Mouse (Mus musculus): ENCODE results near the gene Olfr1288. TPM values are rescaled to one million over a fixed set of nuclear protein-coding genes. Genes with fewer than 3 reads are reported as not detected.

Olfr1288 gene
- not detected in 2 replicates for polyA plus RNA-seq (2016; fragmentation: Nextera tagmentation; extraction: Ambion mirVana)

DNA sequence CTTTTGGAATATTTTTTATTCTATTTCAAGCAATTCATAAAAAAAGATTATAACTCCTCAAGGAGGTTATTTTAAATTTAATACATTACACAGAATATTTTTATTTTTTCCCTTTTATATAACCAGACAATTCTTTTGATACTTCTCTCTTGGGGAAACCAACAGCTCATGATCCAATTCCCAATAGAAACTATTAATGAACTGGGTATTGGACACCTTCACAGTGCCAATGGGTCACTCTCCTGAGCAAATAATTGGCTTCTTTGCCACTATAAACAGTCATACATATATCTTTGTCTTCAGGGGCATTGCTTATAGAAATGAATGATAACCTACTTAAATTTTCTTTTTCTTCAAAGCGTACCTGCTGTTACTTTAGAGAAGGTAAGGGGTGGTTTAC is at the start of gene Olfr1288:
Gene Olfr1288, plus strand, starts transcription at position 301 of the 400 bp plus-strand sequence.
- Histone ChIP-seq H3K36me3 (no peaks in the 10 kb centered on the region), H3K27me3 (ENCODE audit: low read depth, poor library complexity, severe bottlenecking) (no peaks in the 10 kb centered on the region), H3K9me3 (replicated peaks) (no peaks in the 10 kb centered on the region), H3K4me1 (no peaks in the 10 kb centered on the region), H3K27ac (no peak within 1 kb of the TSS), H3K4me3 (no peak within 1 kb of the TSS)
- 89% methylated on average over 1 of the region's 1 CpGs for WGBS
- DNase-seq (ENCODE audit: low spot score), result no peak

GRCm38 (mm10) chr2:111448842-111449241 is 25.1 kb upstream of the Olfr1288 start, which contains the start of gene Olfr1287:
Gene Olfr1287 (plus strand): TSS chr2:111449142.
- 78% methylated on average over 1 of the region's 1 CpGs for WGBS
- Histone ChIP-seq H3K27ac (no peak within 1 kb of the TSS), H3K4me1 (no peaks in the 10 kb centered on the region), H3K9me3 (replicated peaks) (no peaks in the 10 kb centered on the region), H3K4me3 (no peak within 1 kb of the TSS), H3K36me3 (no peaks in the 10 kb centered on the region), H3K27me3 (ENCODE audit: low read depth, poor library complexity, severe bottlenecking) (no peaks in the 10 kb centered on the region)
- DNase-seq (ENCODE audit: low spot score), result no peak

- 84% methylated on average over 1 of the region's 1 CpGs for WGBS
- Histone ChIP-seq H3K4me3 (no peak within 1 kb of the TSS), H3K27me3 (ENCODE audit: low read depth, poor library complexity, severe bottlenecking) (no peaks in the 10 kb centered on the region), H3K27ac (no peak within 1 kb of the TSS), H3K4me1 (no peaks in the 10 kb centered on the region), H3K9me3 (replicated peaks) (no peaks in the 10 kb centered on the region), H3K36me3 (no peaks in the 10 kb centered on the region)
- DNase-seq (ENCODE audit: low spot score), result no peak
Observed at GRCm38 (mm10) chr2:111480519-111480918, 6.6 kb downstream of the Olfr1288 start, which contains the start of gene Olfr1289. Gene Olfr1289 (plus strand): TSS chr2:111480819.

DNA sequence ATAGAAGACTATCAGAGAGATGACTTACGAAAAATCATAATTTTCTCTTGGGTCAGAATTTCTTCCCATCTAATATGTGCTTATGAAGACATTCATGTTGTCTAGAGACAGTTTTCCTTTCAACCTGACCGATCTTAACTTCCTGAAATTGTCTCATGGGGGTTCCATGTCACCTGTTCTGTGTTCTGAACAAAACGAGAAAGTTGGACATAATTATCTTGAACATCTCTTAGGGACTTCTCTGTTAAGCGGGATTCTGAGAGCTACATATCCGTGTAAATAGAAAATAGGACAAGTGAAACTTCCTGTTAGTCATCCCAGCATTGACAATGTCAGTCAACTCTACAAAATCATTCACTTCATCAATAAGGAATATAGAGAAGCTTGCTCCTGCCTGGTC is 19.8 kb downstream of the Olfr1288 start, which contains the start of gene Olfr1290:
Gene Olfr1290, minus strand, starts transcription at position 101 of the 400 bp plus-strand sequence.
- H3K27ac ChIP-seq, result no peak within 1 kb of the TSS
- H3K27me3 ChIP-seq (ENCODE audit: low read depth, poor library complexity, severe bottlenecking), result no peaks in the 10 kb centered on the region
- no peak within 1 kb of the TSS for H3K4me3 ChIP-seq
- H3K9me3 ChIP-seq (replicated peaks), result no peaks in the 10 kb centered on the region
- no peak for DNase-seq (ENCODE audit: low spot score)
- no peaks in the 10 kb centered on the region for H3K36me3 ChIP-seq
- WGBS, result 80% methylated on average over 5 of the region's 5 CpGs
- H3K4me1 ChIP-seq, result no peaks in the 10 kb centered on the region

GRCm38 (mm10) chr2:111496880-111497279 is 23.0 kb downstream of the Olfr1288 start, which contains the start of gene Olfr1291-ps1:
Gene Olfr1291-ps1 (plus strand): TSS chr2:111497180.
- H3K4me1 ChIP-seq, result no peaks in the 10 kb centered on the region
- no peaks in the 10 kb centered on the region for H3K27me3 ChIP-seq (ENCODE audit: low read depth, poor library complexity, severe bottlenecking)
- no peak for DNase-seq (ENCODE audit: low spot score)
- no peak within 1 kb of the TSS for H3K27ac ChIP-seq
- no peak within 1 kb of the TSS for H3K4me3 ChIP-seq
- no peaks in the 10 kb centered on the region for H3K9me3 ChIP-seq (replicated peaks)
- no peaks in the 10 kb centered on the region for H3K36me3 ChIP-seq
- WGBS, result 95% methylated on average over 3 of the region's 3 CpGs

DNA sequence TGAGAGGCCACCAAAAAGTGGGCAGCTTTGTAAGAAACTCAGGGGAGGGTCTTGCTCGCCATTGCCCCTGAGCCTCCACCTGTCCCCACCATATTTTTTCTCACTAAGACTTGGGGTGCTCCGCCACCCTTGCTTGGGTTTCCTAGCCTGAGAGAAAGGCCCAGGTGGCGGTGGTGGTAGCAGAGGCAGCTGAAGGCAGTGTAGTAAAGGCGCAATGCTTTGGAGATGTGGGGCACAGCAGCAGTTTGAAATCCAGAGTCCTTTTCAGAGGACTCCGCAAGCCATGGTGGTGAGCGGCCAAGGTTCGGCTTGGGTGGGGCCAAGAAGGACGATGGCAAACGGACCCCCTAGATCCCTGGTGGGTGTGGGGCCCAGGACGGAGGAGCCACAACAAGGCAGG is 43.5 kb downstream of the Olfr1288 start:
- Histone ChIP-seq H3K36me3 (no peaks in the 10 kb centered on the region), H3K27me3 (ENCODE audit: low read depth, poor library complexity, severe bottlenecking) (no peaks in the 10 kb centered on the region), H3K27ac (no peak overlapping the region), H3K9me3 (replicated peaks) (0 out of 2 replicates have a peak, but pooled peaks cover 3% of the 10 kb centered on the region), H3K4me3 (no peak overlapping the region), H3K4me1 (no peaks in the 10 kb centered on the region)
- DNase-seq (ENCODE audit: low spot score), result no peak
- WGBS, result 91% methylated on average over 10 of the region's 10 CpGs

DNA sequence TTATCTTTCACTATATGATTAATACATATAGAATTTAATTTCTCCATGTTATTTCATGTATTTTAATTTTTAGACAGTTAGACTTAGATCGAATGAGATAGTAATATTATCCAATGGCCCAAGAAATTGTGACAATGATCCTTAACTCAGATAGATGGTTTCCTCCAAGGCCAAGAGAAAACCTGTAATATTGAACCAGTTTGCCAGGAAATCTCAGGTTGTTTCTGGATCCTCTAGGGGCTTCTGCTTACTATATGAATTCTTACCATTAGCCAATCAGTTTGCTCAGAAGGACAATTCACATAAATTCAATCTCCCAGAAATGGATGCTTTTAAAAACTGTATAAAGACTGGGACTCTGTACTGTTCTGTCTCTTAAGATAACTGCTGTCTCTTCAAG is 51.0 kb downstream of the Olfr1288 start, which contains the start of gene Olfr1293-ps:
Gene Olfr1293-ps, plus strand, starts transcription at position 301 of the 400 bp plus-strand sequence.
- DNase-seq (ENCODE audit: low spot score), result no peak
- WGBS, result 90% methylated on average over 1 of the region's 1 CpGs

More for the DNA sequence above, 51.0 kb downstream of the Olfr1288 start, which contains the start of gene Olfr1293-ps:
- Histone ChIP-seq H3K36me3 (no peaks in the 10 kb centered on the region), H3K4me3 (no peak within 1 kb of the TSS), H3K4me1 (no peaks in the 10 kb centered on the region), H3K27me3 (ENCODE audit: low read depth, poor library complexity, severe bottlenecking) (no peaks in the 10 kb centered on the region), H3K9me3 (replicated peaks) (0 out of 2 replicates have a peak, but pooled peaks cover 3% of the 10 kb centered on the region), H3K27ac (no peak within 1 kb of the TSS)

Other genes with a start within 250 kb of the Olfr1288 start
- not detected in 2 replicates for gene 4930430A15Rik, start 244.5 kb upstream of the Olfr1288 start, polyA plus RNA-seq (2016; fragmentation: Nextera tagmentation; extraction: Ambion mirVana)
- not detected in 2 replicates for gene Olfr1275, start 238.8 kb upstream of the Olfr1288 start, polyA plus RNA-seq (2016; fragmentation: Nextera tagmentation; extraction: Ambion mirVana)
- not detected in 2 replicates for gene Olfr1276, start 219.6 kb upstream of the Olfr1288 start, polyA plus RNA-seq (2016; fragmentation: Nextera tagmentation; extraction: Ambion mirVana)
- gene Olfr1277, start 200.0 kb upstream of the Olfr1288 start, polyA plus RNA-seq (2016; fragmentation: Nextera tagmentation; extraction: Ambion mirVana), result not detected in 2 replicates
- gene Olfr1278, start 184.0 kb upstream of the Olfr1288 start, polyA plus RNA-seq (2016; fragmentation: Nextera tagmentation; extraction: Ambion mirVana), result not detected in 2 replicates
- not detected in 2 replicates for gene Olfr1279, start 173.5 kb upstream of the Olfr1288 start, polyA plus RNA-seq (2016; fragmentation: Nextera tagmentation; extraction: Ambion mirVana)
- gene Olfr1280, start 160.1 kb upstream of the Olfr1288 start, polyA plus RNA-seq (2016; fragmentation: Nextera tagmentation; extraction: Ambion mirVana), result not detected in 2 replicates
- gene Olfr1281, start 147.6 kb upstream of the Olfr1288 start, polyA plus RNA-seq (2016; fragmentation: Nextera tagmentation; extraction: Ambion mirVana), result not detected in 2 replicates
- not detected in 2 replicates for gene Olfr1282, start 138.0 kb upstream of the Olfr1288 start, polyA plus RNA-seq (2016; fragmentation: Nextera tagmentation; extraction: Ambion mirVana)
- not detected in 2 replicates for gene Olfr1283, start 107.3 kb upstream of the Olfr1288 start, polyA plus RNA-seq (2016; fragmentation: Nextera tagmentation; extraction: Ambion mirVana)
- not detected in 2 replicates for gene Olfr1284, start 98.6 kb upstream of the Olfr1288 start, polyA plus RNA-seq (2016; fragmentation: Nextera tagmentation; extraction: Ambion mirVana)
- not detected in 2 replicates for gene Olfr1286, start 51.0 kb upstream of the Olfr1288 start, polyA plus RNA-seq (2016; fragmentation: Nextera tagmentation; extraction: Ambion mirVana)
- not detected in 2 replicates for gene Olfr1287, start 25.0 kb upstream of the Olfr1288 start, polyA plus RNA-seq (2016; fragmentation: Nextera tagmentation; extraction: Ambion mirVana)
- gene Olfr1289, start 6.7 kb downstream of the Olfr1288 start, polyA plus RNA-seq (2016; fragmentation: Nextera tagmentation; extraction: Ambion mirVana), result not detected in 2 replicates
- gene Olfr1290, start 19.7 kb downstream of the Olfr1288 start, polyA plus RNA-seq (2016; fragmentation: Nextera tagmentation; extraction: Ambion mirVana), result not detected in 2 replicates
- gene Olfr1291-ps1, start 23.1 kb downstream of the Olfr1288 start, polyA plus RNA-seq (2016; fragmentation: Nextera tagmentation; extraction: Ambion mirVana), result not detected in 2 replicates
- gene Olfr1293-ps, start 51.1 kb downstream of the Olfr1288 start, polyA plus RNA-seq (2016; fragmentation: Nextera tagmentation; extraction: Ambion mirVana), result not detected in 2 replicates
- not detected in 2 replicates for gene Olfr1294, start 66.2 kb downstream of the Olfr1288 start, polyA plus RNA-seq (2016; fragmentation: Nextera tagmentation; extraction: Ambion mirVana)
- not detected in 2 replicates for gene Olfr1295, start 95.6 kb downstream of the Olfr1288 start, polyA plus RNA-seq (2016; fragmentation: Nextera tagmentation; extraction: Ambion mirVana)
- not detected in 2 replicates for gene Olfr1297, start 152.4 kb downstream of the Olfr1288 start, polyA plus RNA-seq (2016; fragmentation: Nextera tagmentation; extraction: Ambion mirVana)
- not detected in 2 replicates for gene Olfr1298, start 175.1 kb downstream of the Olfr1288 start, polyA plus RNA-seq (2016; fragmentation: Nextera tagmentation; extraction: Ambion mirVana)
- not detected in 2 replicates for gene Olfr1299, start 187.3 kb downstream of the Olfr1288 start, polyA plus RNA-seq (2016; fragmentation: Nextera tagmentation; extraction: Ambion mirVana)